Mouse (Mus musculus) midbrain, embryonic 15.5 days (tissue): ENCODE data around the gene Tfb2m. TPM values are rescaled to one million over a fixed set of nuclear protein-coding genes. Genes with fewer than 3 reads are reported as not detected.

Experiments
- ATAC-seq: fragments of 200-750 bp; cut with Nextera tagmentation; replicated peaks from 2 replicates; pipeline ENCODE4 v1.8.0; 2017; ENCODE audit warnings: moderate TSS enrichment
- H3K27ac ChIP-seq: fragments of 300-500 bp; sonication (generic); 2 replicates; pipeline ENCODE4 v1.5.1; 2015; ENCODE audit warnings: mild to moderate bottlenecking, inconsistent platforms
- H3K27me3 ChIP-seq: fragments of 300-500 bp; sonication (generic); replicated peaks from 2 replicates; pipeline ENCODE4 v1.6.1; 2015; ENCODE audit warnings: inconsistent platforms
- H3K36me3 ChIP-seq: fragments of 300-500 bp; sonication (generic); replicated peaks from 2 replicates; pipeline ENCODE4 v1.6.1; 2015; ENCODE audit warnings: inconsistent platforms
- H3K4me1 ChIP-seq: fragments of 300-500 bp; sonication (generic); 2 replicates; pipeline ENCODE4 v1.6.1; 2015; ENCODE audit warnings: inconsistent platforms
- H3K4me2 ChIP-seq: fragments of 300-500 bp; sonication (generic); 2 replicates; pipeline ENCODE4 v1.6.1; 2015; ENCODE audit warnings: inconsistent platforms, mild to moderate bottlenecking, moderate library complexity
- H3K4me3 ChIP-seq: fragments of 300-500 bp; sonication (generic); 2 replicates; pipeline ENCODE4 v1.5.1; 2015; ENCODE audit warnings: mild to moderate bottlenecking, inconsistent platforms
- H3K9ac ChIP-seq: fragments of 300-500 bp; sonication (generic); 2 replicates; pipeline ENCODE4 v1.6.1; 2015; ENCODE audit warnings: mild to moderate bottlenecking, inconsistent platforms
- H3K9me3 ChIP-seq: fragments of 300-500 bp; sonication (generic); 2 replicates; pipeline ENCODE4 v1.6.1; 2016; ENCODE audit warnings: inconsistent platforms
- WGBS: fragments of 180-500 bp; shearing (Covaris S2); methylation state at CpG from one replicate; pipeline ENCODE4 v1.1.7; 2015; ENCODE audit warnings: mixed read lengths; 5-methylcytosine and 5-hydroxymethylcytosine counted together
- polyA plus RNA-seq: library from polyadenylated mRNA; unstranded; fragments of >200 nt; fragmentation: Nextera tagmentation; extraction: Ambion mirVana; gene quantifications from 2 replicates; pipeline ENCODE4 v1.2.1, GENCODE M21; 2015

The Tfb2m gene
- polyA plus RNA-seq, 1 experiment from 2014 or later = 25.8 TPM

GRCm38 (mm10) chr1:179578625-179579024, 32.6 kb upstream of the Tfb2m start:
- no peak for ATAC-seq
- Histone ChIP-seq H3K36me3 (no peaks in the 10 kb centered on the region), H3K27ac (no peak overlapping the region), H3K27me3 (no peaks in the 10 kb centered on the region), H3K9me3 (no peaks in the 10 kb centered on the region), H3K9ac (no peak overlapping the region), H3K4me1 (no peaks in the 10 kb centered on the region), H3K4me3 (no peak overlapping the region), H3K4me2 (no peak overlapping the region)
- 81% methylated on average over 6 of the region's 6 CpGs for WGBS

GRCm38 (mm10) chr1:179573650-179574206, 27.7 kb upstream of the Tfb2m start:
- ATAC-seq = no peak
- no peak overlapping the region for H3K9ac ChIP-seq
- no peaks in the 10 kb centered on the region for H3K36me3 ChIP-seq
- H3K9me3 ChIP-seq = no peaks in the 10 kb centered on the region
- H3K4me3 ChIP-seq = no peak overlapping the region
- H3K4me2 ChIP-seq = no peak overlapping the region
- 84% methylated on average over 6 of the region's 6 CpGs for WGBS
- no peaks in the 10 kb centered on the region for H3K27me3 ChIP-seq
- no peaks in the 10 kb centered on the region for H3K4me1 ChIP-seq
- H3K27ac ChIP-seq = no peak overlapping the region

GRCm38 (mm10) chr1:179571686-179572085, 25.6 kb upstream of the Tfb2m start:
- Histone ChIP-seq H3K27me3 (no peaks in the 10 kb centered on the region), H3K9ac (no peak overlapping the region), H3K36me3 (no peaks in the 10 kb centered on the region), H3K4me2 (no peak overlapping the region), H3K4me1 (no peaks in the 10 kb centered on the region), H3K27ac (no peak overlapping the region), H3K4me3 (no peak overlapping the region), H3K9me3 (no peaks in the 10 kb centered on the region)
- ATAC-seq = no peak
- 89% methylated on average over 4 of the region's 4 CpGs for WGBS

- no peak for ATAC-seq
- Histone ChIP-seq H3K4me2 (no peak overlapping the region), H3K27ac (no peak overlapping the region), H3K9me3 (no peaks in the 10 kb centered on the region), H3K27me3 (no peaks in the 10 kb centered on the region), H3K4me3 (no peak overlapping the region), H3K9ac (no peak overlapping the region), H3K4me1 (no peaks in the 10 kb centered on the region), H3K36me3 (no peaks in the 10 kb centered on the region)
- WGBS = 94% methylated on average over 1 of the region's 1 CpGs
These were observed 24.4 kb upstream of the Tfb2m start for GRCm38 (mm10) chr1:179570482-179570881.

GRCm38 (mm10) chr1:179568690-179569398, 22.8 kb upstream of the Tfb2m start:
- ATAC-seq = no peak
- WGBS = 87% methylated on average over 4 of the region's 4 CpGs

GRCm38 (mm10) chr1:179567558-179567957, 21.5 kb upstream of the Tfb2m start:
- ATAC-seq = no peak
- no peak overlapping the region for H3K4me2 ChIP-seq
- H3K4me3 ChIP-seq = no peak overlapping the region
- no peak overlapping the region for H3K9ac ChIP-seq
- no peaks in the 10 kb centered on the region for H3K36me3 ChIP-seq
- H3K9me3 ChIP-seq = no peaks in the 10 kb centered on the region
- 0 out of 2 replicates have a peak overlapping the region, but pooled peaks have one; percentile 13 for H3K27ac ChIP-seq
- no peaks in the 10 kb centered on the region for H3K4me1 ChIP-seq
- 40% methylated on average over 7 of the region's 7 CpGs for WGBS
- no peaks in the 10 kb centered on the region for H3K27me3 ChIP-seq

More at GRCm38 (mm10) chr1:179568690-179569398, 22.8 kb upstream of the Tfb2m start:
- H3K9ac ChIP-seq = no peak overlapping the region
- H3K9me3 ChIP-seq = no peaks in the 10 kb centered on the region
- H3K4me3 ChIP-seq = no peak overlapping the region
- no peaks in the 10 kb centered on the region for H3K4me1 ChIP-seq
- no peaks in the 10 kb centered on the region for H3K27me3 ChIP-seq
- no peak overlapping the region for H3K4me2 ChIP-seq
- H3K27ac ChIP-seq = no peak overlapping the region
- H3K36me3 ChIP-seq = no peaks in the 10 kb centered on the region

- no peak overlapping the region for H3K9ac ChIP-seq
- 58% methylated on average over 5 of the region's 5 CpGs for WGBS
- no peaks in the 10 kb centered on the region for H3K36me3 ChIP-seq
These were observed 17.9 kb upstream of the Tfb2m start for GRCm38 (mm10) chr1:179563926-179564325.

GRCm38 (mm10) chr1:179563211-179563610, 17.1 kb upstream of the Tfb2m start:
- H3K9me3 ChIP-seq = no peaks in the 10 kb centered on the region
- no peak overlapping the region for H3K27ac ChIP-seq
- H3K4me2 ChIP-seq = no peak overlapping the region
- no peaks in the 10 kb centered on the region for H3K4me1 ChIP-seq
- no peak overlapping the region for H3K9ac ChIP-seq
- WGBS = 90% methylated on average over 4 of the region's 4 CpGs
- no peaks in the 10 kb centered on the region for H3K27me3 ChIP-seq
- no peak overlapping the region for H3K4me3 ChIP-seq
- H3K36me3 ChIP-seq = no peaks in the 10 kb centered on the region
- ATAC-seq = no peak

More at GRCm38 (mm10) chr1:179563926-179564325, 17.9 kb upstream of the Tfb2m start:
- H3K4me2 ChIP-seq = no peak overlapping the region
- ATAC-seq = no peak
- no peak overlapping the region for H3K27ac ChIP-seq
- H3K4me3 ChIP-seq = no peak overlapping the region
- no peaks in the 10 kb centered on the region for H3K27me3 ChIP-seq
- no peaks in the 10 kb centered on the region for H3K4me1 ChIP-seq
- H3K9me3 ChIP-seq = no peaks in the 10 kb centered on the region

- Histone ChIP-seq H3K4me1 (no peaks in the 10 kb centered on the region), H3K4me3 (no peak overlapping the region), H3K9me3 (no peaks in the 10 kb centered on the region), H3K36me3 (no peaks in the 10 kb centered on the region), H3K4me2 (no peak overlapping the region), H3K27ac (no peak overlapping the region), H3K9ac (no peak overlapping the region), H3K27me3 (no peaks in the 10 kb centered on the region)
- ATAC-seq = no peak
- whole genome bisulfite sequencing = 91% methylated on average over 6 of the region's 6 CpGs
These were observed 14.9 kb upstream of the Tfb2m start for GRCm38 (mm10) chr1:179560845-179561430.

GRCm38 (mm10) chr1:179559446-179560194, 13.6 kb upstream of the Tfb2m start:
- WGBS = 84% methylated on average over 11 of the region's 11 CpGs
- no peaks in the 10 kb centered on the region for H3K27me3 ChIP-seq
- H3K27ac ChIP-seq = no peak overlapping the region
- no peaks in the 10 kb centered on the region for H3K36me3 ChIP-seq
- H3K4me2 ChIP-seq = no peak overlapping the region
- no peaks in the 10 kb centered on the region for H3K4me1 ChIP-seq
- H3K4me3 ChIP-seq = no peak overlapping the region
- no peak overlapping the region for H3K9ac ChIP-seq
- no peak for ATAC-seq
- H3K9me3 ChIP-seq = no peaks in the 10 kb centered on the region

- Histone ChIP-seq H3K4me1 (no peaks in the 10 kb centered on the region; the same call in 1 of the 2 replicates), H3K9me3 (no peaks in the 10 kb centered on the region), H3K4me2 (no peak overlapping the region), H3K27ac (no peak overlapping the region), H3K27me3 (no peaks in the 10 kb centered on the region), H3K4me3 (no peak overlapping the region), H3K9ac (no peak overlapping the region), H3K36me3 (no peaks in the 10 kb centered on the region)
- no peak for ATAC-seq
- WGBS = 94% methylated on average over 3 of the region's 3 CpGs
These were observed 10.9 kb upstream of the Tfb2m start for GRCm38 (mm10) chr1:179556921-179557320.

- H3K4me3 ChIP-seq = no peak overlapping the region
- no peaks in the 10 kb centered on the region for H3K9me3 ChIP-seq
- WGBS = 84% methylated on average over 4 of the region's 4 CpGs
- no peaks in the 10 kb centered on the region for H3K36me3 ChIP-seq
- no peaks in the 10 kb centered on the region; the same call in 1 of the 2 replicates for H3K4me1 ChIP-seq
- no peaks in the 10 kb centered on the region for H3K27me3 ChIP-seq
- H3K4me2 ChIP-seq = no peak overlapping the region
- no peak overlapping the region for H3K9ac ChIP-seq
- ATAC-seq = no peak
- no peak overlapping the region for H3K27ac ChIP-seq
These were observed 7.9 kb upstream of the Tfb2m start for GRCm38 (mm10) chr1:179553949-179554347.
